Mouse (Mus musculus) mesoderm, embryonic 11.5 days (tissue): ENCODE results near the gene Josd1.

ENCODE experiments used
- DNase-seq: peaks from one replicate; pipeline ENCODE4 v3.0.0-alpha.2; 2012; ENCODE audit warnings: low read depth, low spot score

Josd1 gene

DNA sequence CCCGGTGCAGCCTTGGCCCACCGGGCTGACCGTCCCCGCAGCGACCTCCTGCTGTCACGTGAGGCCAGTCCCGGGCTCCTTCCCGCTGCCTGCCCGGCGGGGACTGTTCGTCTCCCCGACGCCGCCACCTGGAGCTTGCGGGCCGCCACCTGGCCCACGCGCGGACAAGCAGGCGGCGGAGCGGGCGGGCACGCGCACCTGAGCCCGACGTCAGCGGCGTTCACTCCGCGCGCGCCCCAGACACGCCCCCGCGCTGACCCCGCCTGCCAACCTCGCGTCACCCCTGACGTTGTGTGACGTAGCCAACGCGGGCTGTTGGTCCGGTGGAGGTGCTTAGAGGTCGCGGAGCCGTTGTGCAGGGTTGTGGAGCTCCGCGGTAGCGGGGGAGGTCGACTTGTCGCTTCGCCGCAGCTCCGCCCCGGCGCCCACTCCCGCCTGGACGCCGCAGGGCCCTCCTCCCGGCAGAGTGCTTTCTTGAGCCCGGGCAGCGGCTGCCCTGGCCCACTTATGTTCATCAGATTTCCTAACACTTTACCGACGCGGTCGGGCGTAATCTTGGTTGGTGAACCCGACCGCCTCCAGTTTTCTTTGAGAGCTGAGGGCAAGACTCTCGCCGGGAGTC lies at the start of gene Josd1:
Gene Josd1, minus strand, starts transcription at position 274 of the 622 bp plus-strand sequence.
- peak; percentile 93 for DNase-seq

GRCm38 (mm10) chr15:79734311-79734710 lies 46.6 kb upstream of the Josd1 start:
- DNase-seq = no peak

- no peak for DNase-seq
Measured at GRCm38 (mm10) chr15:79733640-79734039, 45.9 kb upstream of the Josd1 start.

DNA sequence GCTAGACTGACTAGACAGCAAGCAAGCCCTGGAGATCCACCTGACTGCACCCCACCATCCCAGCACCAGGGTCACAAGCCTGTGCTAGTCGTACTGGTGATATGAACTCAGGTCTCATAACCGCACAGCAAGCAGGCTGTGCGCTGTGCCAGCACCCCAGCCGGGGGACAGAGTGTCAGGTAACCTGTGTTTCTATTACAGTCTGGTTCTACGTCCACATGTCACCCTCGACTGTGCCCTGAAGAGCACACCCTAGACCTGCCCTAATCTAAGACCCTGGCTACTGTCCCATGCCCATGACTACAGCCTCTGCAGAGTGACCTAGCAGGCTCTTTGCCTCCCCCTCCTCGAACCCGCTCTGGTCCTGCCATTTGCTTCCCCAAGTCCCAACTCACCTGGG lies 45.5 kb upstream of the Josd1 start:
- DNase-seq = no peak

- DNase-seq = no peak
Measured at GRCm38 (mm10) chr15:79731554-79731953, 43.8 kb upstream of the Josd1 start.

- no peak for DNase-seq
Measured at GRCm38 (mm10) chr15:79728731-79729388, 41.1 kb upstream of the Josd1 start.

GRCm38 (mm10) chr15:79728311-79728710 lies 40.6 kb upstream of the Josd1 start:
- DNase-seq = no peak

- no peak for DNase-seq
Measured at GRCm38 (mm10) chr15:79727840-79728239, 40.1 kb upstream of the Josd1 start.

DNA sequence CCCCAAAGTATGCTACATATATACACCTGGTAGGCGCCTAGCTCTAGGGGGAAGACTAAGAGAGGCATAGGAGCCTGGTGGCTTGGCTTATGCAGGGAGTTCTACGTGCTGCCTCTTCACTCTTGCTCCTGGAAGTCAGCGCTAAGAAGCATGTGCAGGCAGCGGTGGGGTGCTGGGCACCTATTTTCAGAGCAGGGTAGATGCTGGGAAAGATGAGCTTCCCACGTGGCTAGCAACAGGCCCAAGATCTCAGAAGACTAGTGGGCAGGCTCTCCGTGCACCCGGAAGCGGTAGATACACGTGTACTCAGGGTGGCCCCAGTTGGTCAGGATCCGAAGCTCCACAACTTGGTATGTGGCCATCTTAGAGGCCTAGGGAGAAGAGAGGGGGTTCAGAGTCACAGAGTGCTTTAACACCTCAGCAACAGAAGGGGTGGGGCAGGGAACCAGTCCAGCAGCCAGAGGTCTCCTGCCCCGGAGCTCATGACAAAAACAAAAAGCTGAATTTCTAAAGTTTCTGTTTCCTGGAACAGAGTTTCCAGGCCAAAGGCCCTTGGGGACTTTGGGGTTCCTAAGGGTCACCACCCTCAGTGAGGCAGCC lies 37.6 kb upstream of the Josd1 start:
- no peak for DNase-seq

DNA sequence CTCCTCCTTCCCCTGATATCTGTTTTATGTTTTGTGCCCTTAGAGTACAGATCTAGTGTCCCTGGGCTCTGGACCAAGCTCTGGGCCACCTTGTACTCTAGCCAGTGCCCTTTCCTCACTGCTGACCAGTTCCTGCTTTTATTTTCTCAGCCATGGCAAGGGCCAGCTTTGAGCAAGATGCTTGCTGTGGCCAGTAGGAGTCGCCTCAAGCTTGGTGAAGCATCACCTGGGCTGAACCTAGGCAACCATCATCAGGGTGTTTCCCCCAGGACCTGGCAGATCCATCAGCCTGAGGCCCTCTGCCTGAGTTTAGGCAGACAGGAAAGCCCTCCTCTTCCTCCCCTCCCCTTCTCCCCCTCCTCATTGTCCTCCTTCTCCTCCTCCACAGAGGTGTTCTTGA lies 35.7 kb upstream of the Josd1 start:
- peak; percentile 14 for DNase-seq

- DNase-seq = no peak
Measured at GRCm38 (mm10) chr15:79720796-79721195, 33.1 kb upstream of the Josd1 start.

- no peak for DNase-seq
Measured at GRCm38 (mm10) chr15:79720267-79720666, 32.5 kb upstream of the Josd1 start.

- no peak for DNase-seq
Measured at GRCm38 (mm10) chr15:79716710-79717109, 29.0 kb upstream of the Josd1 start.

- DNase-seq = no peak
Measured at GRCm38 (mm10) chr15:79715646-79716045, 27.9 kb upstream of the Josd1 start.

DNA sequence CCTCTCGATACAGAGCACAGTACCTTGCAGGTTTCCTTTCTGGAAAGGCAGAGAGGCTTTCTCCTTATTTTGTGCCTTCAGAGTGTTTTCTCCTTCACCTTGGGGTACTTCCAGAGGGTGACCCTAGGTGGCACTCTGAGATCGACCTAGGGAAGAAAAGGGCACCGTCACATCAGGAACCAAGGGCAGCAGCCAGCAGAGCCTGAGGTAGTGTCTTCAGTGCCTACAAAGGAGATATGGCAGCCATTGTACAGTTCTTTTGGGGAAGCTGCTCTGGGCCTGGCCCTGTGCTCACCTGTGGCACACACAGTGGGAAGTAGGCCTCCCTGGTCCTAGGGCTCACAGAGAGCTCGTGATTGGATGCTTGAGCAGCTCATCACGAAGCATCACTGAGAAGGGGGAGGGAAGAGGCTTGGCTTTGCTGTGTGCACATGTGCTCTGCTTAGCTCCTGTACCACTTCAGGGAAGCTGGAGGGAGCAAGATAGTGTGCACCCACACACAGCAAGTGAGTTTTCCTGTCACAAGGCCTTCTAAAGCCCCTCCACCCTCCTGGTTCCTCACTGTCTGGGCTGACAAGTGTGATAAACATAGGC lies 20.6 kb upstream of the Josd1 start:
- DNase-seq = no peak

GRCm38 (mm10) chr15:79706603-79707214 lies 19.0 kb upstream of the Josd1 start:
- DNase-seq = no peak

GRCm38 (mm10) chr15:79697558-79698187 lies 10.0 kb upstream of the Josd1 start:
- no peak for DNase-seq

DNA sequence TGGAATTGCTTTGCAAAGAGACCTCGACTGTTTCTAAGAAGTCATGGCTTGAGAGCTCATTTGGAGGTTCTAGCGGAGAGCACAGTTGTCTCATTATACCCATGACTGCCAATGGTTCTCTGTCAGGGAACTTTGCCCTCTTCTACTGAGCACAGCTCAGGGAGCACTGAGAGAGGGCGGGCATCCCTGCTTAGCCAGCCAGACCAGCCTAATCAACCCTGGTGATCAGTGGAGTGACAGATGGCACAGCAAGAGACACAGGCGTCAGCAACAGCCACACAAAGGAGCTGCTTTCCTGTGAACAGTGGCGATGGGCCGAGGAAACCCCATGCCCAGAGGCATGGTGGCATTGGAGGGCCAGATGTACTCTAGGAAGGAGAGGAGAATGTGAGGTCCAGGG lies 9.3 kb upstream of the Josd1 start:
- DNase-seq = no peak

GRCm38 (mm10) chr15:79696508-79696907 lies 8.8 kb upstream of the Josd1 start:
- no peak for DNase-seq

DNA sequence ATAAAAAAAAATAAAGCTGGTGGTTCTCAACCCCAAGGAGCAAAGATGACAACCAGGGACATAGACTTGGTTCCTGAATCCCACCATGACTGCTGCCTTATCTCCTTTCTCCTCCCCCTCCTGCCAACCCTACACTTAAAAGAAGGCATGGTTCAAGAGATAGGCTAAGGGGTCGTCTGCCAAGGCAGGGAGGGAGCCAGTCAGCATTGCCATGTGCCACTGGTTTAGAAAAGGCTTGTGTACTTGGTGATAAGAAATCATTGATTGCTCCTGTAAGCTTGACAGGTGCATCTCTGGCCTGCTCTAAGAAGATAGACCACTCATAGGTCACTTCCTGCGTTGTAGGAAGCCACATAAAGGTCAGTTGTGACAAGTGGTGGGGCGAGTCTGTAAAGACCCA lies 7.8 kb upstream of the Josd1 start:
- no peak for DNase-seq

- DNase-seq = no peak
Measured at GRCm38 (mm10) chr15:79694512-79694911, 6.8 kb upstream of the Josd1 start.

- DNase-seq = no peak
Measured at GRCm38 (mm10) chr15:79693740-79694139, 6.0 kb upstream of the Josd1 start.
